Mouse (Mus musculus) thymus, postnatal 10 days (tissue): ENCODE results near the gene Pkn1.

Source experiments
- DNase-seq, 2 experiments: peaks; one replicate each; pipeline ENCODE4 v3.0.0; 2021; ENCODE audit warnings: low spot score in 2 of 2

The Pkn1 gene

DNA sequence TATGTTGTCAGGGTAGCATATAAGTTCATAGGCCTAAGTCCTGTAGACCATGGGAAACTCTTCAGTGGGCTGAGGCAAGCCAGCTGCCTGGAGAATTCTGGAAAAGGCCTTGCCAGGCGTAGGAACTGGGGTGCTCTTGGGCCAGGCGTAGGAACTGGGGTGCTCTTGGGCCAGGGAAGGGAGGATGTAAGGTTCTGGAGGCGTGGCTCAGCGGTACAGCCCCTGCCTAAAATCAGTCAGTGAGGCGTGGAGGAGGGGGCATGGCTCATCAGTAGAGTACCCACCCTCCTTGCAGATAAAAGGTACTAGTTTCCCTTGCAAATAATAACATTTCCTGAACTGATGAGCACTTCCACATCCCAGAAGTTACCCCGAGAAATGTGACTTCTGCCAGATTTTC is 44.3 kb downstream of the Pkn1 start:
- no peak for DNase-seq

DNA sequence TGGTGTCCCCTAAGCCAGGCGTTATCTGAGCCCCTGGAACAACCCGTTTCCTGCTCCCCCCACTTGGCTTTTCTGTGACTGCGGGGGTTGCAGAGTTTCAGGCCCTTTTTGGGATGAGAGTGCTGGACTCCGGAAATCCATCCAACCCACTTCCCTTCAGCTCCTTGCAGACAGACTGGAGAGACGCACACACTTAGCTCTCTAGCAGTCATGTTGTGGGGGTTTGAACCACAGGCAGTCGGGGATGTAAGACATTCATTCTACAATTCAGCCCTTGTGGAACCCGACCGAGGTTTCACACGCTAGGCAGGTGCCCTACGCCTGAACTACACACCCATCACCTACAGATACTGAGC is 45.3 kb downstream of the Pkn1 start:
- peak in 1 of 2 experiments; percentile 32 for DNase-seq

DNA sequence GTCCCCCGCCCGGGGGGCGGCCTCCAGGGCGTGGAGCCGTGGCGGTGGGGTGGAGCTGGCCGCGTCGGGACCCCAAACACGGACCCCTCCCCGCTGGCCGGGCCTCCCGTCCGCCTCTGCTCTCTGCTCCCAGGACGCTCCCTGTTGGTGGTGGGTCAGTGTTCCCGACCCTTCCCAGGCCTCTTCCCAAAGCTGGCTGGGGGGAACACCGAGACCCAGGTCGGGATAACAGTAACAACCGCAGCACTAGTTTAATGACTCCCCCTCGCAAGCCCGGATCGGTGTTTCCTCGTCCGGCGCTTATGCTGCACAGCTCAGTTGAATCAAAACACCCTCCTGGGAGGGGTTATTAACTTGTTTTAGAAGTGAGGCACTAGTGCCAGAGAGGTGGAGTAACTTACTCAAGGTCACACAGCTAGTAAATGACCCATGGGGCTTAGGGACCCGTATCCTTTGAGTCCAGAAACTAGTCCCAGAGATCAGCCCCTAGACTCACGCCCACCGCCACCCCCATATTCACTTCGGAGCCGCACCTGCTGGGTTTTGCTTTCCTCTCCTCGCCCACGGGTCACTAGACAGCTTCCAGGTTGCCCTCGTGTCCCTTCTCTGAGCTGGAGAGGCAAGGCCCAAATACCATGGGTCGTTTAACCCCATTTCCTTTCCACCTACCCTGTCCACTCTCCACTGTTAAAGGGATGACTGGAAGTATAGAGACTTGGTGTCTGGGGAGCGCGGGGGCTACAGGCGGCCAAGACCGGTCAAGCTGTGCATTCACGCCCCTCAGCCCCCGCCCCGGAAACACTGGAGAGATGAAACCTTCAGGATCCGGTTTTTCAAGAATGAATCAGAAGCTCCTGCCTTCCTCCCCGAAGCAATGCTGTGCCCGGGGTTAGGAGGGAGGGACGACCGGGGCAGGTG is 46.0 kb downstream of the Pkn1 start:
- no peak for DNase-seq

DNA sequence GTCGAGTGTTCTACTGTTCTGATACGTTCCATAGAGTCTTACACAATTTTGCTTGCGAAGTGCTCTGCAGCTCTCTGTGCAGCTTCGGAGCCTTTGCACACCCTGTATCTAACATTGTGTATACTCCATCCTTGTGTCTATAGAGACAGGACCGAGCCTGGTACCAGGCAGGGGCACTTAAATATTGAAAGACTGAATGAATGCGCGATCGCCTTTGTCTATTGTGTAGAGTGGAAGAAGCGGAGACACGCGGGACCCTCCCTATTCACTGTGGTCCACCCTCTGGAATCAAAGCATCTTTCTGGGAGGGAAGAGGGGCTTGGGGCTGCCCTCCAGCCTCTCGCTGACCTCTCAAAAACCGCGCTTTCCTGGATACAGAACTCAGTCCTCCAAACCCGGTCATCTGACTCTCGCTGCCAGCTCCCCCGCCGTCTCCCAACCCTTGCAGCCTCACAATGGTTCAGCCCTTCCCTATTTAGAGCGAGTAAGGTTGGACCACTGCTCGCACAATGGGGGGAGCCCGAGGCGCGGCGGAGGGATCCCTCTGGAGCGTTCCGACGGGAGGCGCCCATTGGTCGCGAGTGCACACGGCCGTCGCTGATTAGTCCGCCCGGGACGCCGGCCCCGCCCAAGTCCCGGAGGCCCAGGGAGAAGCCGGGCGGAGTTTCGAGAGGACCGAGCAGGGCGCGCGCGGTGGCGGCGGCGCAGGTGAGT is 46.8 kb downstream of the Pkn1 start, which contains the start of gene Gipc1:
Gene Gipc1 (plus strand): TSS at position 648 of the 714 bp plus-strand sequence.
- peak; percentile 93 to 96 for DNase-seq

DNA sequence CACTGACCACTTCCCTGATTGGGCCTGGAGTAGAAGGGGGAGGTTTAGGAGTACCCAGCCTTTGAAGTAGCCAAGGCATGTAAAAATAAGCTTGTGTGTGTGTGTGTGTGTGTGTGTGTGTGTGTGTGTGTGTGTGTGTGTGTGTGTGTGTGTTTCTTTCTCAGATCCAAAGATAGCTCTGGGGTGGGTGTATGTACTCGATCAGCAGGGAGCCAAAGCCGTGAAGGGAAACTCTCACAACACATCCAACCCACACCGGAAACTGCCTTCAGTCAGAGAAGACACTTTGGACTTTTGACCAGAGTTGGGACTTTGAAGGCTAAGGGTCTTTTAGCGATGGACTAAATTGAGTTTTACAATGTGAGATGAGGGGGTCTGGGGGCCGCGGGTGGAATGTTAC is 49.3 kb downstream of the Pkn1 start:
- no peak for DNase-seq

DNA sequence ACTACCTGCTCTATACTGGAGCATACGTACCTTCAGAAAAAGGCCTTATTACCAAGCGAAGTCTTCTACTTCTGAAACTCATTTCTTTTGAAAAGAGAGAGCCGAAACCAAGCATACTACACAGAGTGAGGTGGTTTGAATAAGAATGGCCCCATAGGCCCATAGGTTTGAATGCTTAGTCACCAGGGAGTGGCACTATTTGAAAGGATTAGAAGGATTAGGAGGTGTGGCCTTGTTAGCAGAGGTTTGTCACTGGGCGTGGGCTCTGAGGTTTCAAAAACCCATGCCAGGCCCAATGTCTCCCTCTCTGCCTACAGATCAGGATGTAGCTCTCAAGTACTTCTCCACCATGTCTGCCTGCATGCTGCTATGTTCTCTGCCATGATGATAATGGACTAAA is 50.9 kb downstream of the Pkn1 start:
- DNase-seq, result no peak

DNA sequence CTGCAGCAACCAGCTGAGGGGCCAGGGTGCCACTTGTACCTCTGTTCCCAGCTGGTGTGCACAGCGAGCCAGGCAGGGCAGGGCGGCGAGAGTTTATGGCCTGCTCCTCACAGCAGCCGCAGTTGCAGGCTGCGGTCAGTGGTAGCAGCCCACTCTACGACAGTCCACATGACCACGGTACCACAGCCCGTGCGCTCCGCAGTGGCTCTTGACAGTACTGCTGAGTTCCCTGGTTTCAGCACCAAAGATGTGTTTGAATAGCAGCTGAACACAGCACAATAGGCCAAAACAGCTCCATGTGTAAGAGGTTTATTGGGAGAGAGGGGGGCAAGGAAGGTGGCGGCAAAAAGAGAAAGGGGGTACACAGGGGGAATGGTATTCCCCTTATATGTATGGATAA is 51.5 kb downstream of the Pkn1 start:
- DNase-seq, result no peak

DNA sequence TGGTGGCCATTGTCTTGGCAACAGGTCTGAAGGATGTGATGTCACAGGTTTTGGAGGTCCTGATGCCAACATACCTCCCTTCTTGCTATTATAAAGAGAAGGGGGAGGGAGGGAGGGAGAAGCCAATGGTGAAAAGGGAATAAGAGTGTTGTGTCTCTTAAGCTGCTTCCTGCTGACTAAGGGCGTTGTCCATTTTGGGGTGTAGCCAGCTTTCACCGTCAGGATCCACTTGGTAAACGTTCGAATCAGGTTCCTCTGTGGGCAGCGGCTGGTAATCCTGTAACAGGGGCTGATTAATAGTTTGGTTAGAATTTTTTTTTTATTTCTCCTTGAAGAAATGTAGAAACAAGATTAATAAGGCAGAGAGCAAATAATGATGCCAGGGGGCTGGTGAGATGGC is 59.3 kb downstream of the Pkn1 start:
- no peak for DNase-seq

DNA sequence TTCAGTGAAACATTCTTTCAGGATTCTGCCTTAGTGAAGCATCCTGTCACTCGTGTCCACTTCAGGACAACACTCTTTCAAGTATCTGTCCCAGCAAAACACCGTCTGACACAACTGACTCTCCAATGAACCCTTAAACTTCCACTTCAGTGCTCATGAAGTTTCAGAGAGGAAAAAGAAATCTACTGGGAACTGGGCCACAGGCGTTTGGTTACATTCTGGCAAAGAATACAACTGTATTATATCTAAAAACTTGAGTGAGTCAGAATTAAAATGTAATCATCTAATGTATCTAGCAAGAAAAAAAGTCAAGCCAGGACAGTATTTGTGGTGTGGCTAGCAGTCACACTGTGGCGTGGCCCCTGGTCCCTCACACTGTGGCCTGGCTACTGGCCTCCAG is 60.1 kb downstream of the Pkn1 start:
- no peak for DNase-seq

DNA sequence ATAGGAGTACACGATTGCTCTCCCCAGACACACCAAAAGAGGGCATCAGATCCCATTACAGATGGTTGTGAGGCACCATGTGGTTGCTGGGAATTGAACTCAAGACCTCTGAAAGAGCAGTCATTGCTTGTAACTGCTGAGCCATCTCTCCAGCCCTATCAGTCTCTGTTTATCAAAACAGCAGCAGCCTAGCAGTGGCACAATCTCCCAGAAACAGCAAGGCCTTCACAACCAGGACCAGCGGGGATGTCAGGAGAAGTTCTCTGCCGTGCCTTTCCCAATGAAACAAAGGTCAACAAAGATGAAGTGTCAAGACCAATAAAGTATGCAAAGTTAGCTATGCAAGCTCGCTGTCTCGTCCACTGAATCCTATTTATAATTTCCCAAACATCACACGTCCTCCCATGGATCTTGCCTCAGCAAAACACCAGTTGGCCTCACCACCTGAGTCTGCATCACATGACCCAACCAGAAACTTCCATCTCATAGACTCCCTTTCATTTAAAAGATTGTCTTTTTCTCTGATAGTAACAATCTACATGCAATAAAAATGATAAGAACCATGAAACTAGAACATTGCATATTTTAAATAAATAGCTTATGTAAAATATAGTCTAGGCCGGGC is 66.8 kb downstream of the Pkn1 start:
- no peak for DNase-seq

DNA sequence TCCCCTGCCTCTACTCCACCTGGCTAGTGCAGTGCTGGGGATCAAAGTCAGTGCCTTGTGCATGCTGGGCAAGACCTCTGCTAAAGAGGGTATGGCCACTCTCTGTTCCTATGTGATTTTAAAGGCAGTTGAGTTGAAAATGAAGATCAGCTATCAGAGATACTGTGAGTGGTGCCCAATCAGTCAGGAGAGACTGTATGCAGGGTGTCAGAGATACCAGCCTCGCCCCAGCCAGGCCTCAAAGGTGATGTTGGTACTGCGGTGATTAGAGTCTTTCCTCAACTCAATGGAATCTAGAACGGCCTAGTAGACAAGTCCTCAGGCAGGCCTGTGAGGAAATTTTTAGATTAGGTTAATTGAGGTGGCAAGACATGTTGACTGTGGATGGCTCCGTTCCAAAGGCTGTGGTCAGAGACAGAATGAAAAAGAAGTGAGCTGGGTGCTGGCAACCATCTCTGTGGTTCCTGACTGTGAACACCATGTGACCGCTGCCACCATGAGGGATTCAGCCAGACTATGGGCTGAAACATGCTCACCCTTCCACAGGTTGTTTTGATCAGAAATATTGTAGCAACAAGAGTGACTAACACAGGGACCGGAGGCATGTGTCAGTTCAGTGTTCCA is 73.2 kb downstream of the Pkn1 start:
- no peak for DNase-seq

DNA sequence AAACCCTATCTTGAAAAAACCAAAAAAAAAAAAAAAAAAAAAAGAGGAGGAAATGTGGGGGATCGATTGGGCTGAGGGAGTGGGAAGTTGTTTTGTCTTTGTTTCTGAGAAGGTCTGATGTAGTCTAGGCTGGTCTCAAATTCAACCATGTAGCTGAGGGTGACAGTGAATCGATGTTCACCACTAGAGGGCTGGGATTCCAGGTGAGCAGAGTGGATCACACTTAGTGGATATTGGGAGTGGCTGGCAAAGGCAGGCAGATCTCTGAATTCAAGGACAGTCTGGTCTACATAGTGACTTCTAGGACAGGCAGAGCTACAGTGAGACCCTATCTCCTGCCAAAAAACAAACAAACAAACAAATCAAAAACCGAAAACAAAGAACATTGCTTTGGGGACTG is 74.2 kb downstream of the Pkn1 start:
- DNase-seq, result no peak

DNA sequence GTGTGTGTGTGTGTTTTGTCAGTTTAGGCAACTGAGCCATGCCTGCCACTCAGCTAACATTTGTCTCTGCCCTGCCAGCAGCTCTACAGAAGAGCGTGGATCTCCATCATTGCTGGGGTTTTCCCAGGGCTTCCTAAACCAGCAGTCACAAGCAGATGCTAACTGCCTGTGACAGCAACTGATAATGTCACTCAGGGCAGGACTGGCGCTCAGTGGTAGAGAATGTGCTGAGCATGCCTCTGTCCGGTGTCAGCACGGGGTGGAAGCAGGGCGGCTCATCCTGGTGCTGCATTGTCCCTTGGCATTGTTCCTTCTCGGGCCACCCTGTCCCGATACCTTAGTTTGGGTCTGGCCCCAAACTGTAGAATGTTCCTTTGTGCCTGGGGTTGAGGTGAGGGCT is 75.4 kb downstream of the Pkn1 start:
- no peak for DNase-seq

DNA sequence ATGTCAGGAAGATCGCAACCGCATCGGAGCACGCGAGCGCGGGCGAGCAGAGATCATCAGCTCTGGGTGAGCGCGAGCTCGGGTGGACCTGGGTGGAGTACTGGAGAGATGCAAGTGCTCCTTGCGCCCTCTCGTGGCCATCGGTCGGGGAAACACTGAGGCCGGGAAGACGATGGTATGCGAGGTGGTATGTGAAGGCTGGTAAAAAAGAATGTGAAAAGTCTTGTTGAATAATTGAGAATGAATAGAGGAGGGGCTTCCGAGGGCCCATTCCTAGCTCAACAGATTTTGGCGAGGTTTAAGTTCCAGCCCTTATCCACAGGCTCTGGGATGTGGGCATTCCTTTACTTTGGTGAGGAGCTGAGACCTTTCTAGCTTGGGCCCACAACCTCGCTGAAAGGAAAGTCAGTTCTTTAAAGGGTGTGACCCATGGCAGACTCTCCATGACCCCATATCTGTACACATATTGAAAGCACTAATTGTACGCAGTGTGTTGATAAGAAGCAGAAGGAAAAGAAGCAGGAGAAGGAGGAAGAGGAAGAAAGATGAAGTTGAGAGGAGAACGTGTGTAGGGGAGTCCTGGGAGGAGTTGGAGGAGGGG is 76.5 kb downstream of the Pkn1 start:
- DNase-seq, result peak; percentile 86 to 95

DNA sequence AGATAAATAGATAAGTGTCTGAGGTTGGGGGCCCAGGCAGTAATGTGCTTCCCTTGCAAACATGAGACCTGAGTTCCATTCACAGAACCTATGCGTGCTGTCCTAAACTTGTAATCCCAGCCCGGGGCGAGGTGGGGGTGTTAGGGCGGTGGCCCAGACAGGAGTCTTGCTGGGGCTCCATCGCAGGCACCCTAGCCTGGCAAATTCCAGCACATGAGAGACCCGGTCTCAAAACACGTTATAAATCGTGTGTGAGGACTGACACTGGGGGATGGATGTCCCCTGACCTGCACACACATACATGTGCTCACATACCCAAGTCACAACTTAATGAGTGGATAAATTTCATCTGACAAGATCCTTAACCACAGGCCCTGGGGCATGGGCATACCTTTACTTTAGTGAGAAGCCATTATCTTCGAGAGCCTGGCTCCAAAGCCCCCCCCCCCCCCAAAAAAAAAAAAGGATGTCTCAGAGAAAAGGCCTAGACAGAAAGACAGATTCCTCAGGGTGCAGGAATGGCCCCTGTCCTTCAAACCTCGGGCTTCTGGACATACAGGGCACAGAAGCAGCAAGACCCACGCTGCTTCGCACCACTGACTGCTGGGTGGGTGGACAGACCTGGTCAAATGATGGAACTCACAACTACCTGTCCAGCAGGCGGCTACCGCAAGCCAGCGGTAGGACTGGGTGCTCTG is 77.1 kb downstream of the Pkn1 start:
- DNase-seq, result no peak

DNA sequence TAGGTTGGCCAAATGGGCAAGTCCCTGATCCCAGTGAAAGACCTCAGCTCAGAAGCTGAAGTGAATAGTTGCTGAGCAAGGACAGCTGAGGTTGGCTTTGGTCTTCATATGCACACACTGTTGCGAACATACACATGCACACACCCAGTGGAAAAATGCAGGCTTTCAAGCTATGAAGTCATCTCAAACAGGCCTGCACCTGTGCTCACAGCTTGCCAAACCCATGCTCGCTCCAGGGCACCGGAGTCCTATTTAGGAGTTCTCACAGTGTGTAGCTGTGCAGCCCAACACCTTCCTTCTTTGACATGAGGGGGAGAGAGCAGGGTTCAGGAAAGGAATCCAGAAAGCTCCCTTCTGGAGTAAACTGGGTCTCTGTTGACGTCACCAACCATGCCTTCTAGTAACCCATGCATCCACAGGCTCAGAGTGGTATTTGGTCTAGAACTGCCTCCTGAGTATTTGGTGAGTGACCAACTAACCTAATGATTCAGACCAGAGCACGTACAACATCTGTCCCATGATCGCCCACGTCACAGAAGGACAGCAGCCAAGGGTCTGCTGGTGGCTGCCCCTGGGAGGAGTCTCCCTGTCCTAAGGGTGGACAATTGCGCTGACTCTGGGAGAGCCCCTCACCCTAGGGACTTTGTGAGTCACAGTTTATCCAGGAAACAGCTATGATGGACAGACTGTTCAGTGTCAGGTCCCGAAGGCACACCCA is 79.3 kb downstream of the Pkn1 start:
- DNase-seq, result peak; percentile 53 to 68

DNA sequence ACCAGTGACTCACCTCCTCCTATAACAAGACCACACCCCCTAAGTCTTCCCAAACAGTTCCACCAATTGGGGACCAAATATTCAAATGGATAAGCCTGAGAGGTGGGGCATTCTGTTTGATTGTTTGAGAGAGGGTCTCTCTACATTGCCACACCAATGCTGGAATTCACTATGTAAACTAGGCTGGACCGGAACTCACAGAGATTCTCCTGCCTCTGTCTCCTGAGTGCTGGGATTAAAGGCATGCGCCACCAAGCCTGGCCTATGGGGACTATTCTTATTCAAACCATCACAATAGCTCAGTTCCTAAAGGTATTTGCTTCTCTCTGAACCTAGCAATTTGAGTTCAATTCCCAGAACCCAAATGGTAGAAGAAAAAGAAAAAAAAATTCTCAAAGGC is 80.4 kb downstream of the Pkn1 start:
- DNase-seq, result no peak

DNA sequence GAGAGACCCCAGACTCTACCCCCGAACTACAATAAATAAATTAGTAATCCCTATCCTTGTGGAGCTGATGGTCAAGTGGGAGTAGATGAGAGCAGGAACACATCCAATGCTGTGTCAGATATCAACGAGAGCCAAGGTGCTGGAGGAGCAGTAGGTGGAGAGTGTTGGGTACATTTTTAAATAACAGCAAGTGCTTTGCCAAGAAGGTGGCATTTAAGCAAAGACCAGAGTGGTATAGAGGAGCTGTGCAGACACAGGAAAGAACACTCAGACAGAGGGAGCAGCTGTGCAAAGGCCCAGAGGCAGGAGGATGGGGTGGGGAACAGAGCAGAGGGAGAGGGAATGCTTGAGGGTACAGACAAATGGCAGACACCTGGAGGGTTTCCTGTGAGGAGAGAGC is 81.9 kb downstream of the Pkn1 start:
- DNase-seq, result no peak

DNA sequence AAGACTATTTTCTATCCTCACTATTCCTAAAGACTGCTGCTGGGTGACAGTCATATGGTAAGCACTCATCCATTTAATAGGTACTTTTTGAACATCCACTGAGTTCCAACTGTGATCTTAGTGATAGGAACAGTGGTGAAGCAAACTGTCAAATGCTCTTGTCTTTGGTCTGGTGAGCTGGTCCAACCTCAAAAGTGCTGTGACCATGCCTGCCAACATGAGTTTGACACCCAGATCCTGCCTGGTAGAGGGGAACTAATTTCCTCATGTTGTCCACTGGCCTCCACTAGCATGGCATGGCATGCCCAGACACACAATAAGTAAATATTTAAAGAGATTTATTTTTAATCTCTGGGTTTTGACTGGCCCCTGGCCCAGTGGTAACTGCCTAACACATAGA is 82.4 kb downstream of the Pkn1 start:
- DNase-seq, result no peak
